Mouse (Mus musculus) MEL (cell line): ENCODE measurements at regions not wholly inside any gene's neighbourhood (a gene's known extent, or its start where the extent isn't known, plus 50 kb on each side); places are given as distances from the start of the nearest gene placed in this dataset.
A peak's percentile ranks its signal among the peaks of the same experiment; 100 is the strongest.

Source experiments
- DNase-seq: peaks from one replicate; pipeline ENCODE4 v3.0.0; 2011; ENCODE audit warnings: low read depth, low spot score
- H3K27ac ChIP-seq: 2 replicates; pipeline ENCODE4 v1.5.1; 2012; ENCODE audit warnings: low read depth, mild to moderate bottlenecking, control low read depth, low read length, moderate library complexity; ENCODE audit not compliant: control insufficient read depth
- H3K27me3 ChIP-seq, 2 experiments: fragments of 150-350 bp in 1 of 2; sonication (generic) in 1 of 2; 2 replicates each; pipeline ENCODE4 v1.6.1; 2012; ENCODE audit warnings: low read length in 2 of 2, mild to moderate bottlenecking in 2 of 2, improper control_type of control experiment in 1 of 2, moderate library complexity in 1 of 2; ENCODE audit not compliant: insufficient read depth in 2 of 2, control insufficient read depth in 1 of 2
- H3K36me3 ChIP-seq, 2 experiments: 2 replicates each; pipeline ENCODE4 v1.6.1; 2012 to 2014; ENCODE audit warnings: low read length in 2 of 2, improper control_type of control experiment in 1 of 2, inconsistent platforms in 1 of 2, mild to moderate bottlenecking in 1 of 2; ENCODE audit not compliant: insufficient read depth in 2 of 2, control insufficient read depth in 1 of 2
- H3K4me1 ChIP-seq, 2 experiments: fragments of 150-350 bp in 1 of 2; sonication (generic) in 1 of 2; 2 replicates each; pipeline ENCODE4 v1.6.1; 2012; ENCODE audit warnings: low read length in 2 of 2, improper control_type of control experiment in 1 of 2, mild to moderate bottlenecking in 1 of 2; ENCODE audit not compliant: insufficient read depth in 2 of 2, control insufficient read depth in 1 of 2
- H3K4me3 ChIP-seq, 2 experiments: fragments of 150-350 bp in 1 of 2; sonication (generic) in 1 of 2; 2 replicates each; pipeline ENCODE4 v1.5.1; 2012; ENCODE audit warnings: low read depth in 2 of 2, low read length in 2 of 2, mild to moderate bottlenecking in 2 of 2, moderate library complexity in 2 of 2, control low read depth in 1 of 2, improper control_type of control experiment in 1 of 2; ENCODE audit not compliant: control insufficient read depth in 1 of 2, insufficient read depth in 1 of 2
- H3K79me2 ChIP-seq: 2 replicates; pipeline ENCODE4 v1.6.1; 2012; ENCODE audit warnings: mild to moderate bottlenecking, low read length, moderate library complexity; ENCODE audit not compliant: control insufficient read depth, poor library complexity, insufficient read depth
- H3K9ac ChIP-seq: 2 replicates; pipeline ENCODE4 v1.6.1; 2012; ENCODE audit warnings: low read depth, mild to moderate bottlenecking, control low read depth, low read length, moderate library complexity; ENCODE audit not compliant: control insufficient read depth, poor library complexity, severe bottlenecking
- H3K9me3 ChIP-seq: fragments of 150-350 bp; sonication (generic); replicated peaks from 2 replicates; pipeline ENCODE4 v1.6.1; 2012; ENCODE audit warnings: mild to moderate bottlenecking, low read length, improper control_type of control experiment, moderate library complexity; ENCODE audit not compliant: insufficient read depth
- BHLHE40 ChIP-seq: IDR thresholded peaks from 2 replicates; pipeline ENCODE4 v1.6.1; 2012; ENCODE audit warnings: low read depth, mild to moderate bottlenecking, inconsistent platforms, low read length, improper control_type of control experiment, borderline replicate concordance
- ETS1 ChIP-seq: IDR thresholded peaks from 2 replicates; pipeline ENCODE4 v1.6.1; 2012; ENCODE audit warnings: low read depth, mild to moderate bottlenecking, inconsistent platforms, low read length, improper control_type of control experiment, moderate library complexity
- KAT2A ChIP-seq: conservative IDR thresholded peaks from 2 replicates; pipeline ENCODE4 v1.6.1; 2012; ENCODE audit warnings: low read depth, low read length, improper control_type of control experiment, inconsistent platforms
- MAZ ChIP-seq: IDR thresholded peaks from 2 replicates; pipeline ENCODE4 v1.6.1; 2012; ENCODE audit warnings: low read depth, mild to moderate bottlenecking, inconsistent platforms, low read length, improper control_type of control experiment
- MYC ChIP-seq: IDR thresholded peaks from 2 replicates; pipeline ENCODE4 v1.6.1; 2011; ENCODE audit warnings: low read depth, mild to moderate bottlenecking, low read length, improper control_type of control experiment, moderate library complexity
- POLR2AphosphoS2 ChIP-seq: IDR thresholded peaks from 2 replicates; pipeline ENCODE4 v1.6.1; 2011; ENCODE audit warnings: low read length, improper control_type of control experiment
- RAD21 ChIP-seq: IDR thresholded peaks from 2 replicates; pipeline ENCODE4 v1.6.1; 2011; ENCODE audit warnings: mild to moderate bottlenecking, low read depth, low read length, improper control_type of control experiment
- RCOR1 ChIP-seq: IDR thresholded peaks from 2 replicates; pipeline ENCODE4 v1.6.1; 2012; ENCODE audit warnings: low read depth, mild to moderate bottlenecking, inconsistent platforms, low read length, improper control_type of control experiment
- SMC3 ChIP-seq: IDR thresholded peaks from 2 replicates; pipeline ENCODE4 v1.6.1; 2011; ENCODE audit warnings: low read depth, low read length, improper control_type of control experiment
- TBP ChIP-seq: IDR thresholded peaks from 2 replicates; pipeline ENCODE4 v1.8.0; 2011; ENCODE audit warnings: low read depth, low read length, improper control_type of control experiment
- USF1 ChIP-seq: IDR thresholded peaks from 2 replicates; pipeline ENCODE4 v1.6.1; 2014; ENCODE audit warnings: low read depth, mild to moderate bottlenecking, inconsistent platforms, low read length, improper control_type of control experiment, moderate library complexity
- ZC3H11A ChIP-seq: IDR thresholded peaks from 2 replicates; pipeline ENCODE4 v1.6.1; 2012; ENCODE audit warnings: low read depth, mild to moderate bottlenecking, inconsistent platforms, low read length, improper control_type of control experiment
- ZNF384 ChIP-seq: IDR thresholded peaks from 2 replicates; pipeline ENCODE4 v1.6.1; 2012; ENCODE audit warnings: low read depth, mild to moderate bottlenecking, inconsistent platforms, low read length, improper control_type of control experiment

- no peaks in the 10 kb centered on the region for H3K4me1 ChIP-seq
- H3K9me3 ChIP-seq = no peaks in the 10 kb centered on the region
- no peak overlapping the region for H3K4me3 ChIP-seq
- TF ChIP-seq MAZ = no peak
- peak; percentile 58; the same call in 1 of the 2 replicates for TF ChIP-seq RCOR1
- TF ChIP-seq, all 39 proteins: peak for 1
- no peak overlapping the region for H3K9ac ChIP-seq
- H3K36me3 ChIP-seq = no peaks in the 10 kb centered on the region
- H3K27ac ChIP-seq = no peak overlapping the region
- H3K27me3 ChIP-seq = no peaks in the 10 kb centered on the region
- DNase-seq = no peak
- no peaks in the 10 kb centered on the region for H3K79me2 ChIP-seq
Measured at GRCm38 (mm10) chr16:74739194-74740135, 327.8 kb upstream of the Robo2 start.

GRCm38 (mm10) chr16:74732940-74733776 lies 321.5 kb upstream of the Robo2 start:
- H3K9ac ChIP-seq = no peak overlapping the region
- DNase-seq = no peak
- no peaks in the 10 kb centered on the region for H3K79me2 ChIP-seq
- no peaks in the 10 kb centered on the region for H3K27me3 ChIP-seq
- no peak overlapping the region for H3K27ac ChIP-seq
- H3K9me3 ChIP-seq = no peaks in the 10 kb centered on the region
- TF ChIP-seq RCOR1 (no peak), ZNF384 (no peak), ZC3H11A (no peak), BHLHE40 (no peak), USF1 (no peak), MYC (no peak), POLR2AphosphoS2 (no peak), RAD21 (no peak), SMC3 (no peak), KAT2A (no peak), ETS1 (no peak), MAZ (no peak), TBP (no peak)
- no peaks in the 10 kb centered on the region for H3K4me1 ChIP-seq
- no peaks in the 10 kb centered on the region for H3K36me3 ChIP-seq
- no peak overlapping the region for H3K4me3 ChIP-seq
